Mouse (Mus musculus): Measurements from ENCODE around the gene Cpxm2. TPM values are rescaled to one million over a fixed set of nuclear protein-coding genes. Genes with fewer than 3 reads are reported as not detected.

Cpxm2 gene
- total and polyA plus RNA-seq, 2 experiments from 2014 or later: 0.37 to 1.5 TPM

GRCm38 (mm10) chr7:132106891-132107290 is 47.6 kb downstream of the Cpxm2 start:
- H3K9ac ChIP-seq (replicated peaks; ENCODE audit: low read depth, low read length): no peak overlapping the region
- DNase-seq (ENCODE audit: low spot score) (no peak), ATAC-seq (ENCODE audit: insufficient read depth, low read depth) (no peak)
- H3K36me3 ChIP-seq (replicated peaks; ENCODE audit: control insufficient read depth, insufficient read depth, low read length): no peaks in the 10 kb centered on the region
- TF ChIP-seq CTCF (IDR thresholded peaks at IDR 0.05; ENCODE audit: low read depth) (no peak), EP300 (IDR thresholded peaks at IDR 0.05; ENCODE audit: low read depth) (no peak)
- no peaks in the 10 kb centered on the region for H3K4me1 ChIP-seq (ENCODE audit: control insufficient read depth, insufficient read depth)
- no peak overlapping the region for H3K4me2 ChIP-seq (ENCODE audit: low read depth, low read length)
- WGBS: 69% methylated on average over 4 of the region's 4 CpGs
- H3K27me3 ChIP-seq (ENCODE audit: control insufficient read depth, insufficient read depth, low read length): no peaks in the 10 kb centered on the region
- H3K9me3 ChIP-seq (replicated peaks; ENCODE audit: control insufficient read depth, low read length): no peaks in the 10 kb centered on the region
- no peak overlapping the region for H3K27ac ChIP-seq (ENCODE audit: low read depth)
- H3K4me3 ChIP-seq (ENCODE audit: low read depth, low read length): no peak overlapping the region

DNA sequence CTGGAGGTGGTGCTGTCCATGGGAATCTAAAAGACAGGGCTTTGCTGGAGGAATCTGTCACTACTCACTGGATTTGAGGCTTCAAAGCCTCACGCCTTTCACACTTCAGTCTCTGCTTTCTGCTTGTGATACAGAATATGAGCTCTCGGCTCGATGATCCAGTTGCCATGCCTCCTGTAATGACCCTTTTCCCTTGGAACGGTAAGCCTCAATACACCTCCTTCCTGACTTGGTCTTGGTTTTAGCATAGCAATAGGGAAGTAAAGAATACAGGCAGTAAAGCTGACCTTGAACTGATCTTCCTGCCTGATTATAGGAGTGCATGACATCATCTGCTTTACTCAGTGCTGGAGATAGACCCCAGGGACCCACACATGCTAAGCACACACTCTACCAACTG is 49.2 kb downstream of the Cpxm2 start:
- Histone ChIP-seq H3K27me3 (ENCODE audit: control insufficient read depth, insufficient read depth, low read length) (no peaks in the 10 kb centered on the region), H3K4me3 (ENCODE audit: low read depth, low read length) (no peak overlapping the region), H3K4me1 (ENCODE audit: control insufficient read depth, insufficient read depth) (no peaks in the 10 kb centered on the region), H3K27ac (ENCODE audit: low read depth) (no peak overlapping the region), H3K4me2 (ENCODE audit: low read depth, low read length) (no peak overlapping the region), H3K9ac (replicated peaks; ENCODE audit: low read depth, low read length) (no peak overlapping the region), H3K9me3 (replicated peaks; ENCODE audit: control insufficient read depth, low read length) (no peaks in the 10 kb centered on the region), H3K36me3 (replicated peaks; ENCODE audit: control insufficient read depth, insufficient read depth, low read length) (no peaks in the 10 kb centered on the region)
- DNase-seq (ENCODE audit: low spot score) (no peak), ATAC-seq (ENCODE audit: insufficient read depth, low read depth) (no peak)
- 66% methylated on average over 4 of the region's 4 CpGs for WGBS
- TF ChIP-seq EP300 (IDR thresholded peaks at IDR 0.05; ENCODE audit: low read depth): no peak
- TF ChIP-seq CTCF (IDR thresholded peaks at IDR 0.05; ENCODE audit: low read depth): no peak

GRCm38 (mm10) chr7:132098441-132098840 is 56.1 kb downstream of the Cpxm2 start:
- no peak overlapping the region for H3K9ac ChIP-seq (replicated peaks; ENCODE audit: low read depth, low read length)
- ATAC-seq (ENCODE audit: insufficient read depth, low read depth): no peak

GRCm38 (mm10) chr7:132094666-132095065 is 59.9 kb downstream of the Cpxm2 start:
- Histone ChIP-seq H3K9ac (replicated peaks; ENCODE audit: low read depth, low read length) (no peak overlapping the region), H3K9me3 (replicated peaks; ENCODE audit: control insufficient read depth, low read length) (no peaks in the 10 kb centered on the region), H3K36me3 (replicated peaks; ENCODE audit: control insufficient read depth, insufficient read depth, low read length) (no peaks in the 10 kb centered on the region), H3K4me1 (ENCODE audit: control insufficient read depth, insufficient read depth) (no peaks in the 10 kb centered on the region), H3K27me3 (ENCODE audit: control insufficient read depth, insufficient read depth, low read length) (no peaks in the 10 kb centered on the region), H3K4me3 (ENCODE audit: low read depth, low read length) (no peak overlapping the region), H3K4me2 (ENCODE audit: low read depth, low read length) (no peak overlapping the region), H3K27ac (ENCODE audit: low read depth) (no peak overlapping the region)
- TF ChIP-seq EP300 (IDR thresholded peaks at IDR 0.05; ENCODE audit: low read depth) (no peak), CTCF (IDR thresholded peaks at IDR 0.05; ENCODE audit: low read depth) (no peak)
- ATAC-seq (ENCODE audit: insufficient read depth, low read depth) (no peak), DNase-seq (ENCODE audit: low spot score) (no peak)
- 46% methylated on average over 7 of the region's 7 CpGs for WGBS

More at GRCm38 (mm10) chr7:132098441-132098840, 56.1 kb downstream of the Cpxm2 start:
- Histone ChIP-seq H3K4me1 (ENCODE audit: control insufficient read depth, insufficient read depth) (no peaks in the 10 kb centered on the region), H3K36me3 (replicated peaks; ENCODE audit: control insufficient read depth, insufficient read depth, low read length) (no peaks in the 10 kb centered on the region), H3K9me3 (replicated peaks; ENCODE audit: control insufficient read depth, low read length) (no peaks in the 10 kb centered on the region), H3K27ac (ENCODE audit: low read depth) (no peak overlapping the region), H3K27me3 (ENCODE audit: control insufficient read depth, insufficient read depth, low read length) (no peaks in the 10 kb centered on the region), H3K4me3 (ENCODE audit: low read depth, low read length) (no peak overlapping the region), H3K4me2 (ENCODE audit: low read depth, low read length) (no peak overlapping the region)
- no peak for TF ChIP-seq CTCF (IDR thresholded peaks at IDR 0.05; ENCODE audit: low read depth)
- TF ChIP-seq EP300 (IDR thresholded peaks at IDR 0.05; ENCODE audit: low read depth): no peak
- 29% methylated on average over 4 of the region's 4 CpGs for WGBS
- no peak for DNase-seq (ENCODE audit: low spot score)

DNA sequence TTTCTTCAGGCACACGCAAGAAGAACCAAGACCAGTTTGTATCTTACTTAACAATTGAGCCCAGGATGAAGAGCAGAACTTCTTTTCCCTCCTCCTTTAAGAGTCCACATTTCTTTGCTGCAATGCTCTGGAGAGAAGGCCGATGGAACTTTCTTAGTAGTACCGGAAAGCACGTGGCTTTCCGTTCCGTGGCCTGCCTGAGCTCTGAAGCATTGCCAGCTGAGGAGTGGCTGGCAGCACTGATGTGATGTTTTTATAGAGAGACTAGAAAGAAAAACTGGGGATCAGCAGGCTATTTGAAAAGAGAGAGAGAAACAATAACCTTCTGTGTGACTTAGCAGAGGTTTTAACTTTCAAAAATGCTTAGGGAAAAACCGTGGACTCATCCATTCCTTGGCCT is 63.0 kb downstream of the Cpxm2 start:
- DNase-seq (ENCODE audit: low spot score) (no peak), ATAC-seq (ENCODE audit: insufficient read depth, low read depth) (no peak)
- no peak overlapping the region for H3K4me2 ChIP-seq (ENCODE audit: low read depth, low read length)
- no peaks in the 10 kb centered on the region for H3K36me3 ChIP-seq (replicated peaks; ENCODE audit: control insufficient read depth, insufficient read depth, low read length)
- TF ChIP-seq CTCF (IDR thresholded peaks at IDR 0.05; ENCODE audit: low read depth) (no peak), EP300 (IDR thresholded peaks at IDR 0.05; ENCODE audit: low read depth) (no peak)
- H3K27me3 ChIP-seq (ENCODE audit: control insufficient read depth, insufficient read depth, low read length): no peaks in the 10 kb centered on the region
- no peak overlapping the region for H3K4me3 ChIP-seq (ENCODE audit: low read depth, low read length)
- no peak overlapping the region for H3K27ac ChIP-seq (ENCODE audit: low read depth)
- no peaks in the 10 kb centered on the region for H3K4me1 ChIP-seq (ENCODE audit: control insufficient read depth, insufficient read depth)
- 82% methylated on average over 7 of the region's 7 CpGs for WGBS
- no peaks in the 10 kb centered on the region for H3K9me3 ChIP-seq (replicated peaks; ENCODE audit: control insufficient read depth, low read length)
- no peak overlapping the region for H3K9ac ChIP-seq (replicated peaks; ENCODE audit: low read depth, low read length)

DNA sequence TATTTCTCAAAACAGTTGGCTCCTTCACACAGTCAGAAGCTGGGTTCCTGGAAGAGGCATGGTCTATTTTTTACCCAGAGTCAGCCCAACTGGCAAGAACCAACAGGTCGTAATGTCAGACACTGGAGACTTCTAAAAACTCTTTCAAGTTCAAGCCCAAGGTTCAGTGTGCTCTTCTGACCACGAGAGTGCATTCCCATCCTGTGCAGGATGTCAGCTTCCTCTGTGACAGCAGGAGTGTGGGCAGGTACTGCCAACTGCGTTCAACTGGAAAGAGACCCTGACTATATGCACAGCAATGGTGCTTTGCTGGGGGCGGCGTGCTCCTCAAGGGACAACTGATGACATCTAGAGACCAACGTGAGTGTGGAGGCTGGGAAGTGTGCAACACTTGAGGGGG is 65.9 kb downstream of the Cpxm2 start:
- no peaks in the 10 kb centered on the region for H3K36me3 ChIP-seq (replicated peaks; ENCODE audit: control insufficient read depth, insufficient read depth, low read length)
- no peak for ATAC-seq (ENCODE audit: insufficient read depth, low read depth)
- no peaks in the 10 kb centered on the region for H3K27me3 ChIP-seq (ENCODE audit: control insufficient read depth, insufficient read depth, low read length)
- H3K9ac ChIP-seq (replicated peaks; ENCODE audit: low read depth, low read length): no peak overlapping the region
- no peak for DNase-seq (ENCODE audit: low spot score)
- no peak overlapping the region for H3K4me3 ChIP-seq (ENCODE audit: low read depth, low read length)
- TF ChIP-seq EP300 (IDR thresholded peaks at IDR 0.05; ENCODE audit: low read depth) (no peak), CTCF (IDR thresholded peaks at IDR 0.05; ENCODE audit: low read depth) (no peak)
- no peak overlapping the region for H3K4me2 ChIP-seq (ENCODE audit: low read depth, low read length)
- 54% methylated on average over 6 of the region's 6 CpGs for WGBS
- H3K4me1 ChIP-seq (ENCODE audit: control insufficient read depth, insufficient read depth): no peaks in the 10 kb centered on the region
- no peaks in the 10 kb centered on the region for H3K9me3 ChIP-seq (replicated peaks; ENCODE audit: control insufficient read depth, low read length)
- H3K27ac ChIP-seq (ENCODE audit: low read depth): no peak overlapping the region

All from heart, postnatal 0 days (tissue).